Mouse (Mus musculus) lung, embryonic 14.5 days (tissue): ENCODE measurements at regions not wholly inside any gene's neighbourhood (a gene's known extent, or its start where the extent isn't known, plus 50 kb on each side); places are given as distances from the start of the nearest gene placed in this dataset.
"Not testable (repeated sequence)": the region's sequence is repeated elsewhere in the genome, so short reads cannot be mapped to it uniquely, and the experiment has no call there.

Experiments
- ATAC-seq: fragments of 200-750 bp; cut with Nextera tagmentation; 2 replicates; pipeline ENCODE4 v1.8.0; 2017; ENCODE audit warnings: mild to moderate bottlenecking, moderate TSS enrichment, moderate library complexity; ENCODE audit not compliant: insufficient read depth
- DNase-seq: peaks from one replicate; pipeline ENCODE4 v3.0.0-alpha.2; 2015
- H3K27ac ChIP-seq: fragments of 300-500 bp; sonication (generic); 2 replicates; pipeline ENCODE4 v1.5.1; 2014; ENCODE audit warnings: low read depth, mild to moderate bottlenecking, moderate library complexity
- H3K27me3 ChIP-seq: fragments of 300-500 bp; sonication (generic); 2 replicates; pipeline ENCODE4 v1.6.1; 2014; ENCODE audit warnings: low read length, control low read depth; ENCODE audit not compliant: insufficient read depth
- H3K36me3 ChIP-seq: fragments of 300-500 bp; sonication (generic); 2 replicates; pipeline ENCODE4 v1.6.1; 2014; ENCODE audit warnings: control low read depth; ENCODE audit not compliant: insufficient read depth
- H3K4me1 ChIP-seq: fragments of 300-500 bp; sonication (generic); 2 replicates; pipeline ENCODE4 v1.6.1; 2014; ENCODE audit warnings: antibody characterized with exemption, control low read depth; ENCODE audit not compliant: insufficient read depth
- H3K4me2 ChIP-seq: fragments of 300-500 bp; sonication (generic); 2 replicates; pipeline ENCODE4 v1.6.1; 2014; ENCODE audit warnings: mild to moderate bottlenecking
- H3K4me3 ChIP-seq: fragments of 300-500 bp; sonication (generic); 2 replicates; pipeline ENCODE4 v1.5.1; 2014; ENCODE audit warnings: low read depth, low read length
- H3K9ac ChIP-seq: fragments of 300-500 bp; sonication (generic); 2 replicates; pipeline ENCODE4 v1.6.1; 2014
- H3K9me3 ChIP-seq: fragments of 300-500 bp; sonication (generic); 2 replicates; pipeline ENCODE4 v1.6.1; 2016; ENCODE audit warnings: low read depth, low read length, control low read depth
- CTCF ChIP-seq: IDR thresholded peaks from 2 replicates; pipeline ENCODE4 v1.5.1; 2016; ENCODE audit warnings: antibody characterized with exemption, low read depth
- WGBS: fragments of 180-500 bp; shearing (Covaris S2); extraction: QIAGEN DNeasy Blood & Tissue Kit; methylation state at CpG from one replicate; pipeline ENCODE4 v1.1.7; 2014; 5-methylcytosine and 5-hydroxymethylcytosine counted together

DNA sequence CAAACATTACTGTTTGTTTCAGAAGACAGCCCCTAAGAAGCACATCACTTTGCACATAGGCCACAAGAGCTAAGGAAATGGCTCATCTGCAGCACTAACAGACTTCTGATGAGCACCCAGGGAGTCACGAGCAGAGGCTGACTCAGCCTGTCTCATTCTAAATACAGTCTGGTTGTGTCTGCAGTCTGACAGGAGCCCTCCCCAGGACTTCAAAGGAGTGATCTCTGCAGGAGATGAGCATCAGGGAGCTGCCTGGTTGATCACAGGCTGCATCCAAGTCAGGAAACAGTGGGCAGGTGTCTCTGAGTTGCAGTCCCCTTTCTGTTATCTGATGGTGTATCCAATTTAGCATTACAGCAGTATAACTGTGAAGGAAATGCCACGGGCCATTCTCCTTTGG, 188.5 kb upstream of the Myo3a start:
- Histone ChIP-seq H3K27me3 (no peaks in the 10 kb centered on the region), H3K9ac (no peak overlapping the region), H3K36me3 (no peaks in the 10 kb centered on the region), H3K4me3 (no peak overlapping the region), H3K4me2 (no peak overlapping the region), H3K9me3 (no peaks in the 10 kb centered on the region), H3K27ac (no peak overlapping the region), H3K4me1 (no peaks in the 10 kb centered on the region)
- WGBS = 29% methylated on average over 2 of the region's 2 CpGs
- TF ChIP-seq CTCF = no peak
- DNase-seq = no peak
- no peak for ATAC-seq

- not testable (repeated sequence) for H3K27me3 ChIP-seq, H3K36me3 ChIP-seq, H3K27ac ChIP-seq, DNase-seq, ATAC-seq, H3K4me2 ChIP-seq, H3K4me1 ChIP-seq, H3K9ac ChIP-seq, H3K9me3 ChIP-seq, H3K4me3 ChIP-seq
- WGBS = 52% methylated on average over 6 of the region's 6 CpGs
These were observed 183.4 kb upstream of the Myo3a start for GRCm38 (mm10) chr2:22043937-22044336.

GRCm38 (mm10) chr2:22044949-22045348, 182.4 kb upstream of the Myo3a start:
- Histone ChIP-seq H3K9me3 (no peaks in the 10 kb centered on the region), H3K4me2 (no peak overlapping the region), H3K4me1 (no peaks in the 10 kb centered on the region), H3K36me3 (no peaks in the 10 kb centered on the region), H3K9ac (no peak overlapping the region), H3K27me3 (no peaks in the 10 kb centered on the region), H3K4me3 (no peak overlapping the region), H3K27ac (no peak overlapping the region)
- DNase-seq (no peak), ATAC-seq (no peak)
- 70% methylated on average over 2 of the region's 2 CpGs for WGBS
- TF ChIP-seq CTCF = no peak

DNA sequence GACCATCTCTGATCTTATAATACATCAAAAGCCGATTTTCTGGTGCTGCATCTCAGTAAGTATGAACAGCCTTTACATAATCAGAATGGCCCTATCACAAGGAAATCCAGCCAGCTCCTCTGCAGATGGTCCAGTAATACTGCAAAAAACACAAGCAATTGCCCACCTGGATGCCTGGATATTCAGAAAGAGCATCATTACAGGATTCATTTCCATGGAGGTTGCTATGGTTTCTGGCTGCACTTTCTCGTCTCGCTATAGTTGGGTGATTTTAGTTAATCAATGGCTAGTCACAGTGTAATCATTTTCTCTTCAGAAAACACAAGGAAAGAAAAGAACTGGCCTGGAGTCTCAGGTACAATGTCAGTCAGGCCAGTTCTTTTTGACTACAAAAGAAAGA, 179.8 kb upstream of the Myo3a start:
- Histone ChIP-seq H3K9me3 (no peaks in the 10 kb centered on the region), H3K4me1 (no peaks in the 10 kb centered on the region), H3K4me3 (no peak overlapping the region), H3K9ac (no peak overlapping the region), H3K4me2 (no peak overlapping the region), H3K27me3 (no peaks in the 10 kb centered on the region), H3K27ac (no peak overlapping the region), H3K36me3 (no peaks in the 10 kb centered on the region)
- 82% methylated on average over 3 of the region's 3 CpGs for WGBS
- TF ChIP-seq CTCF = no peak
- no peak for DNase-seq
- no peak for ATAC-seq

DNA sequence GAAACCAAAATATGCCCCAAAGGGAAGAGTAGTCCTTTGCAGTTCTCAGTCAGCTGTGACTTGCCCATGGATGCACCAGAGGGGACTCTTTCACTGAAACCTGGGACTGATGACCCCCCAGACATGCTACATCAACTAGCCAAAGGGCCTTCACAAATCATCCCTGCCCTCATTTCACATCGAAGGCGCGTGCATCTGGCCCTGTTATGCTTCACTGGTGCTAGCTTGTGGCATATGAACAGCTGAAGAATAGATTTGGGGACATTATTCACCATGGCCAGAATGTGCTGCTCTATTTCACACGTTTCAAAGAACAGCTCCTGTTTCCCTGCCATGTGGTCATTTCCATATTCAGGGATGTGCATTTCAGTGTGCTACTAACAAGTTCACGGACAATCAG, 160.8 kb upstream of the Myo3a start:
- no peaks in the 10 kb centered on the region for H3K36me3 ChIP-seq
- no peak overlapping the region for H3K27ac ChIP-seq
- H3K4me3 ChIP-seq = no peak overlapping the region
- H3K9me3 ChIP-seq = no peaks in the 10 kb centered on the region
- WGBS = 85% methylated on average over 5 of the region's 5 CpGs
- no peak for TF ChIP-seq CTCF
- H3K27me3 ChIP-seq = no peaks in the 10 kb centered on the region
- no peak overlapping the region for H3K9ac ChIP-seq
- DNase-seq = no peak
- H3K4me1 ChIP-seq = no peaks in the 10 kb centered on the region
- ATAC-seq = no peak
- no peak overlapping the region for H3K4me2 ChIP-seq

DNA sequence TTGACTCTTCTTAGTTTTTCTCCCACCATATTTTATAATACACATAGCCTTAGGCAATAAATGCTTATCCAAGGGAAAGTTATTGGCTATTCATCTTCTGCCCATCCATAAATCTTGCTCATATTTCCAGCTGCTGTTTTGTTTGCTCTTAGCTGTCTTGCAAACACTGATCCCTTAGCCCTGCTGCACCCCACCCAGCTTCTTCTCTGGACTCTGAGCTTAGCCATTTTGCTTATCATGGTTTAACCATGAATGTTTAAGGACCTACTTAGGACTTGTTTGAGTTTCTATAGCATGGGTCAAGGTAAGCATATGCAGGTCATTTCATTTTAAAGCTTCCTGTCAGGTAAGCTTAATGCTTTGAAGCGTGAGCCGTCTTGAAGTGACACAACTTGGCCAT, 130.5 kb upstream of the Myo3a start:
- Histone ChIP-seq H3K9me3 (no peaks in the 10 kb centered on the region), H3K36me3 (no peaks in the 10 kb centered on the region), H3K4me2 (no peak overlapping the region), H3K4me1 (no peaks in the 10 kb centered on the region), H3K27me3 (no peaks in the 10 kb centered on the region), H3K4me3 (no peak overlapping the region), H3K9ac (no peak overlapping the region), H3K27ac (no peak overlapping the region)
- WGBS = 70% methylated on average over 2 of the region's 2 CpGs
- DNase-seq (no peak), ATAC-seq (no peak)
- no peak for TF ChIP-seq CTCF

- no peaks in the 10 kb centered on the region for H3K36me3 ChIP-seq
- no peaks in the 10 kb centered on the region for H3K9me3 ChIP-seq
- TF ChIP-seq CTCF = no peak
- H3K4me1 ChIP-seq = no peaks in the 10 kb centered on the region
- no peak overlapping the region for H3K9ac ChIP-seq
- 17% methylated on average over 5 of the region's 5 CpGs for WGBS
- no peak overlapping the region for H3K4me3 ChIP-seq
- H3K27ac ChIP-seq = no peak overlapping the region
- no peak overlapping the region for H3K4me2 ChIP-seq
- ATAC-seq = no peak
- no peaks in the 10 kb centered on the region for H3K27me3 ChIP-seq
- peak; percentile 0 for DNase-seq
These were observed 122.2 kb upstream of the Myo3a start for GRCm38 (mm10) chr2:22105150-22105549.

DNA sequence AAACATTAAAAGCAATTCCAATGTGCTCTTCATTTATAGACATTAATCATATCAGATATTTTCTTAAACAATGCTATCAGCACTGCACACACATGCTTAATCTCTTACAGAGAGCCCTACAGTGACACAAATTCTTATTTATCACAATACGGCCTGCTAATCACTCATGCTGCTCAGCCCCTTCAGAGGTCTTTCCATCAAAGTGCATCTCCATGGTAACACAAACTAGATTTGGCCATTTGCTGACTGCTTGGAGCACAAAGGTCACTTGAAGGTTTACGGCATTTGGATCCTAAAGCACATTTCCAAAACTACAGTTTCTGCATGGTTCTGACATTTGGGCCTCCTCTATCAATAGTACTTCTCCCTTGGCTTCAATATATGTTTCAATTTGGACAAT, 77.6 kb upstream of the Myo3a start:
- TF ChIP-seq CTCF = no peak
- Histone ChIP-seq H3K4me2 (no peak overlapping the region), H3K27me3 (no peaks in the 10 kb centered on the region), H3K9me3 (no peaks in the 10 kb centered on the region), H3K9ac (no peak overlapping the region), H3K36me3 (no peaks in the 10 kb centered on the region), H3K4me3 (no peak overlapping the region), H3K27ac (no peak overlapping the region), H3K4me1 (no peaks in the 10 kb centered on the region)
- ATAC-seq (no peak), DNase-seq (no peak)
- 15% methylated on average over 2 of the region's 2 CpGs for WGBS
